Mouse (Mus musculus) hindbrain, embryonic 14.5 days (tissue): Measurements from ENCODE around the gene Hsf5. TPM values are rescaled to one million over a fixed set of nuclear protein-coding genes. Genes with fewer than 3 reads are reported as not detected.

Source experiments
- ATAC-seq: fragments of 200-750 bp; cut with Nextera tagmentation; 2 replicates; pipeline ENCODE4 v1.8.0; 2017; ENCODE audit warnings: moderate number of reproducible peaks, mild to moderate bottlenecking, moderate TSS enrichment, moderate library complexity; ENCODE audit not compliant: low FRiP score
- DNase-seq: peaks from one replicate; pipeline ENCODE4 v3.0.0-alpha.2; 2015; ENCODE audit warnings: low spot score
- H3K27ac ChIP-seq: fragments of 300-500 bp; sonication (generic); 2 replicates; pipeline ENCODE4 v1.5.1; 2014; ENCODE audit warnings: mild to moderate bottlenecking, moderate library complexity
- H3K27me3 ChIP-seq: fragments of 300-500 bp; sonication (generic); 2 replicates; pipeline ENCODE4 v1.6.1; 2014; ENCODE audit warnings: mild to moderate bottlenecking, low read length, mixed read lengths; ENCODE audit not compliant: control insufficient read depth, insufficient read depth
- H3K36me3 ChIP-seq: fragments of 300-500 bp; sonication (generic); replicated peaks from 2 replicates; pipeline ENCODE4 v1.6.1; 2014; ENCODE audit not compliant: control insufficient read depth, insufficient read depth
- H3K4me1 ChIP-seq: fragments of 300-500 bp; sonication (generic); replicated peaks from 2 replicates; pipeline ENCODE4 v1.6.1; 2014; ENCODE audit warnings: antibody characterized with exemption, low read length, mixed read lengths; ENCODE audit not compliant: control insufficient read depth, insufficient read depth
- H3K4me2 ChIP-seq: fragments of 300-500 bp; sonication (generic); replicated peaks from 2 replicates; pipeline ENCODE4 v1.6.1; 2014; ENCODE audit warnings: mild to moderate bottlenecking, moderate library complexity
- H3K4me3 ChIP-seq: fragments of 300-500 bp; sonication (generic); replicated peaks from 2 replicates; pipeline ENCODE4 v1.5.1; 2014; ENCODE audit warnings: mild to moderate bottlenecking, low read length
- H3K9ac ChIP-seq: fragments of 300-500 bp; sonication (generic); 2 replicates; pipeline ENCODE4 v1.6.1; 2014
- H3K9me3 ChIP-seq: fragments of 300-500 bp; sonication (generic); 2 replicates; pipeline ENCODE4 v1.6.1; 2016; ENCODE audit warnings: low read length; ENCODE audit not compliant: control insufficient read depth
- WGBS: fragments of 180-500 bp; shearing (Covaris S2); extraction: QIAGEN DNeasy Blood & Tissue Kit; methylation state at CpG from one replicate; pipeline ENCODE4 v1.1.7; 2014; 5-methylcytosine and 5-hydroxymethylcytosine counted together
- polyA plus RNA-seq: library from polyadenylated mRNA; unstranded; fragments of >200 nt; fragmentation: Nextera tagmentation; extraction: Ambion mirVana; gene quantifications from 2 replicates; pipeline ENCODE4 v1.2.1, GENCODE M21; 2014

Gene Hsf5
- polyA plus RNA-seq, 1 experiment from 2014 or later = 0.31 TPM

DNA sequence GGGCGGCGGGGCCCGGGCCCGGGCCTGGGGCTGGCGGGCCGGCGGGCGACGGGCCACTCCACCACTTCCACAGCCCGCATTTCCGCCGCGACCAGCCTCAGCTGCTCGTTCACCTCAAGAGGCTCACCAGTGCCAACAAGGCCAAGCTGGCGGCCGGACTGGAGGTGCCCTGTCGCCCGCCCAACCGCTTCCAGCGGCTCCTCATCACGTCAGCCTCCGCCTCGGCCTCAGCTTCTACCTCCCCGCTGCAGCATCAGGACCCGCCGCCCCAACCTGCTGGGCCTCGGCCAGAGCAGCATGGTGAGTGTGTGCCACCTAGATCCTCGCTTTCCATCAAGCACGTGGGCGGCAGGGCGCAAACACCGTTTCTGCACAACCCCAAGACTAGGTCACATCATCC lies 642 bp downstream of the Hsf5 start:
- ATAC-seq (no peak), DNase-seq (no peak)
- Histone ChIP-seq H3K27ac (no peak overlapping the region), H3K9ac (no peak overlapping the region), H3K27me3 (no peaks in the 10 kb centered on the region), H3K9me3 (no peaks in the 10 kb centered on the region), H3K4me3 (no peak overlapping the region), H3K36me3 (peaks cover 91% of the 10 kb centered on the region), H3K4me2 (no peak overlapping the region), H3K4me1 (no peaks in the 10 kb centered on the region)
- WGBS = 91% methylated on average over 32 of the region's 32 CpGs

DNA sequence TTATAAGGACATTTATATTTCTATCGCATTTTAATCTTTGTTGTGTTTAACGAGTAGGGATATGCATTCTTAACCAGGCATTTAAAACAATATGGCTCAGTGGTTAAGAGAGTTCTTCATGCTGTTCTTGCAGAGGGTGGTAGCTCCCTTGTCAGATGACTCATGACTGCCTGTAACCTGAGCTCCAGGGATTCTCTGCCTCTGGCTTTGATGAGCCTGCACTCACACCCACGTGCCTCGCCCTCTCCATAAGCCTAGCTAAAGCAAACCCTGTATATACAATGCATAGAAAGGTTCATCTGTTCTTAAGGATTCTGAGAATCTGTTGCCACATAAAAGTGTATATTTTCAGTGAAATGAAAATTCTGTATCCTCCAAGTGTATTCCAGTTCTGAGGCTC lies 6.2 kb downstream of the Hsf5 start:
- Histone ChIP-seq H3K4me3 (no peak overlapping the region), H3K4me2 (no peak overlapping the region), H3K4me1 (no peaks in the 10 kb centered on the region), H3K36me3 (peaks cover 80% of the 10 kb centered on the region), H3K9ac (no peak overlapping the region), H3K27me3 (no peaks in the 10 kb centered on the region), H3K9me3 (no peaks in the 10 kb centered on the region), H3K27ac (no peak overlapping the region)
- ATAC-seq (no peak), DNase-seq (no peak)
- WGBS = 83% methylated on average over 4 of the region's 4 CpGs

DNA sequence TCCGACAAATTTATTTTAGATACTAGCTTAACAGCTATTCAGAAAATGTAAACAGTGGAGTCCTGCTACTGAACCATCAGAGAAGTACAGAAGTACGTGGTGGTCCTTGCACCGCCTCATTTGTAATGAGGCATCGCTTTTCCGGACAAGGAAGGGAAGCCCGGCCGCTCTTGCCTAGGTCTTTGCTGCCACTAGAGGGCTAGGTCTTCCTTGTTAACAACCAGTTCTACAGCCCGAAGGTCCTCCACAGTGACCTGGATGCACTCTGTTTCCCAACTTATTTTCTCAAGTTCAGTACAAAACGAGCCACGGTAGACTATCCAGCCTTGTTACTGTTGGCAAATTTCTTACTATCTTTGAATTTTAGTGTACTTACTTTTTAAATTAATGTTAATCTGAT lies 12.9 kb downstream of the Hsf5 start:
- no peak for ATAC-seq
- Histone ChIP-seq H3K4me1 (no peaks in the 10 kb centered on the region), H3K9me3 (no peaks in the 10 kb centered on the region), H3K9ac (no peak overlapping the region), H3K4me3 (no peak overlapping the region), H3K36me3 (peaks cover 36% of the 10 kb centered on the region), H3K27me3 (no peaks in the 10 kb centered on the region), H3K4me2 (no peak overlapping the region), H3K27ac (no peak overlapping the region)
- DNase-seq = peak; percentile 28
- 34% methylated on average over 10 of the region's 10 CpGs for WGBS

GRCm38 (mm10) chr11:87638793-87639192 lies 21.8 kb downstream of the Hsf5 start:
- WGBS = 8% methylated on average over 2 of the region's 2 CpGs

GRCm38 (mm10) chr11:87639206-87639605 lies 22.2 kb downstream of the Hsf5 start:
- H3K27ac ChIP-seq = no peak overlapping the region
- peaks cover 9% of the 10 kb centered on the region for H3K4me1 ChIP-seq
- H3K9me3 ChIP-seq = no peaks in the 10 kb centered on the region
- ATAC-seq (no peak; the same call in 1 of the 2 replicates), DNase-seq (peak; percentile 30)
- 1% methylated on average over 29 of the region's 29 CpGs for WGBS
- H3K36me3 ChIP-seq = peaks cover 9% of the 10 kb centered on the region
- H3K9ac ChIP-seq = peak overlapping the region; percentile 67
- peak overlapping the region; percentile 77 for H3K4me2 ChIP-seq
- H3K27me3 ChIP-seq = no peaks in the 10 kb centered on the region
- H3K4me3 ChIP-seq = peak overlapping the region; percentile 37

More at GRCm38 (mm10) chr11:87638793-87639192, 21.8 kb downstream of the Hsf5 start:
- Histone ChIP-seq H3K4me3 (peak overlapping the region; percentile 37), H3K9me3 (no peaks in the 10 kb centered on the region), H3K27ac (no peak overlapping the region), H3K4me2 (peak overlapping the region; percentile 77), H3K27me3 (no peaks in the 10 kb centered on the region), H3K9ac (peak overlapping the region; percentile 67), H3K36me3 (peaks cover 13% of the 10 kb centered on the region), H3K4me1 (peaks cover 9% of the 10 kb centered on the region)
- no peak for DNase-seq
- ATAC-seq = no peak

DNA sequence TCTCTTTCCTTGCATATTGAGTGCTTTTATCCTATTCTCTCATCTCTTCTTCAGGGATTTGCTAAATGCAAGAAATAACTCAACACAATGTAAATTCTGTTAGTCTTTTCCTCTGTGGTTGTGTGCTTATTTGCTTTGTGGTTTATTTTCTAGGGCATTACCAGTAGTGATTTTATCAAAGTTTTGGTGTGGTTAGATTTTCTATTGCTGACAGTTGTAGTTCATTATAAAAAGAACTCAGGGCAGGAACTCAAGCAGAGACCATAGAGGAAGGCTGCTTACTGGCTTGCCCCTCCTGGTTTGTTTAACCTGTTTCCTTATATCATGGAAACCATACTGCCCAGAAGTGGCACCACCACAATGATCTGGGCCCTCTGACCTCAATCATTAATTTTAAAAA lies 25.9 kb downstream of the Hsf5 start:
- no peak for ATAC-seq
- DNase-seq = no peak

DNA sequence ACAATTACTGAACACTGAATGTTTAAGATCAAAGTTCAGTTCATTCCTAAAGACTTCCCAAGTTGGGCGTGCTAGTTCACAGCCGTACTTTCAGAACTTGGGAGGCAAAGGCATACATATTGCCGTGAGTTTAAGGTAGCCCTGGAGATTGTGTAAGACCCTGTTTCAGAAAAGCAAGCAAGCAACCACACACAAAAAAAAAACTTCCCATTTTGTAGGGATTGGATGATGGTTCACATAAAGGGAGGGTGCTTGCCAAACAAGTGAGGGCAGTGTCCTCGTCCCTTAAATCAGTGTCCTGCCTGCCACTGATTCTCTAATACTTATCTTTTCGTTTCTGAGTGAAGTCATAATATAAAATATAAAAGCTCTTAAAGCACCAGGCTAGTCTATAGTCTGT lies 37.7 kb downstream of the Hsf5 start:
- Histone ChIP-seq H3K27me3 (no peaks in the 10 kb centered on the region), H3K4me3 (no peak overlapping the region), H3K9me3 (no peaks in the 10 kb centered on the region), H3K9ac (no peak overlapping the region), H3K4me1 (no peaks in the 10 kb centered on the region), H3K36me3 (no peaks in the 10 kb centered on the region), H3K4me2 (no peak overlapping the region), H3K27ac (no peak overlapping the region)
- ATAC-seq (no peak), DNase-seq (no peak)
- 81% methylated on average over 5 of the region's 5 CpGs for WGBS

More for the DNA sequence above, 25.9 kb downstream of the Hsf5 start:
- no peak overlapping the region for H3K4me3 ChIP-seq
- H3K4me1 ChIP-seq = peaks cover 9% of the 10 kb centered on the region
- no peak overlapping the region for H3K4me2 ChIP-seq
- no peak overlapping the region for H3K9ac ChIP-seq
- H3K27me3 ChIP-seq = no peaks in the 10 kb centered on the region
- no peaks in the 10 kb centered on the region; the same call in 1 of the 2 replicates for H3K36me3 ChIP-seq
- H3K27ac ChIP-seq = no peak overlapping the region
- no peaks in the 10 kb centered on the region for H3K9me3 ChIP-seq

DNA sequence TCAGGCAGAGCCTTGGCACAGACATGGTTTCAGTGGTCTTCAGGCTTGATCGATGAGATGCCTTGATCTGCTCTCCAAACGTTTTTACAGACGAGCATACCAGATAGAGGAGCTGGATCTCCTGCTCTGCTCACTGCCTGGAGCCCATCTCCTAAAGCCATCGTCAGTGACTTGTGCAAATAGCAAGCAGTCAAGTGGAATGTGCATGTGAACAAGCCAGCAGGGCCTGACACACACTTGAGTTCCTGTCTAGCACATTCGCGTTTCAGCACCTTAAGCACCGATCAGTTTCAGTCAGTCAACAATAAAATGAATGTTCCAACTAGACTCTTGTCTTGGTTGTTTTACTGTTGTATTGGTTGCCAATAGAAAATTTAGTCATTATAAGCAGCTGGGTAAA lies 42.3 kb downstream of the Hsf5 start:
- no peak overlapping the region for H3K4me3 ChIP-seq
- ATAC-seq (no peak), DNase-seq (no peak)
- no peaks in the 10 kb centered on the region for H3K4me1 ChIP-seq
- H3K36me3 ChIP-seq = no peaks in the 10 kb centered on the region
- WGBS = 77% methylated on average over 7 of the region's 7 CpGs
- no peak overlapping the region for H3K4me2 ChIP-seq
- H3K27ac ChIP-seq = no peak overlapping the region
- H3K9me3 ChIP-seq = no peaks in the 10 kb centered on the region
- no peak overlapping the region for H3K9ac ChIP-seq
- peaks cover 18% of the 10 kb centered on the region for H3K27me3 ChIP-seq

GRCm38 (mm10) chr11:87662407-87662806 lies 45.4 kb downstream of the Hsf5 start, which contains the start of gene Rnf43:
TSS of gene Rnf43 (plus strand) at chr11:87662722.
- peaks cover 24% of the 10 kb centered on the region for H3K27me3 ChIP-seq
- peak; percentile 89 for DNase-seq
- 0 out of 2 replicates have a peak within 1 kb of the TSS, but pooled peaks have one; percentile 12 for H3K9ac ChIP-seq
- H3K4me3 ChIP-seq = peak within 1 kb of the TSS; percentile 28
- H3K9me3 ChIP-seq = no peaks in the 10 kb centered on the region
- WGBS = 0% methylated on average over 8 of the region's 8 CpGs
- H3K4me1 ChIP-seq = no peaks in the 10 kb centered on the region
- peak within 1 kb of the TSS; percentile 61 for H3K4me2 ChIP-seq
- ATAC-seq = no peak
- no peaks in the 10 kb centered on the region for H3K36me3 ChIP-seq
- no peak within 1 kb of the TSS for H3K27ac ChIP-seq

- WGBS = 13% methylated on average over 14 of the region's 14 CpGs
- Histone ChIP-seq H3K9me3 (no peaks in the 10 kb centered on the region), H3K9ac (no peak overlapping the region), H3K27me3 (peaks cover 24% of the 10 kb centered on the region), H3K4me3 (peak overlapping the region; percentile 28), H3K4me2 (peak overlapping the region; percentile 61), H3K36me3 (no peaks in the 10 kb centered on the region), H3K27ac (no peak overlapping the region), H3K4me1 (no peaks in the 10 kb centered on the region)
- DNase-seq (no peak), ATAC-seq (no peak)
Measured at GRCm38 (mm10) chr11:87662822-87663221, 45.9 kb downstream of the Hsf5 start.
